Mouse (Mus musculus) megakaryocyte, adult 5-6 weeks (primary cell): Measurements from ENCODE around the gene Dnajb2. TPM values are rescaled to one million over a fixed set of nuclear protein-coding genes. Genes with fewer than 3 reads are reported as not detected.

Experiments used
- ATAC-seq: 2 replicates; pipeline ENCODE4 v1.8.0; 2016; ENCODE audit warnings: mild to moderate bottlenecking, inconsistent platforms; ENCODE audit not compliant: poor library complexity, severe bottlenecking
- total RNA-seq, 2 experiments: library from RNA; stranded (forward) in 1 of 2; stranded (reverse) in 1 of 2; fragments of 153-499, 151-499 nt in 1 of 2; fragments of 221-1000, 200-1000 nt in 1 of 2; gene quantifications; 2 replicates each; pipeline versions ENCODE4 v1.2.3 to v1.2.4; 2015 to 2017

Dnajb2 gene
- total RNA-seq, 2 experiments from 2014 or later, result 1.9 to 5.9 TPM

- ATAC-seq, result no peak
Observed at GRCm38 (mm10) chr1:75290582-75290981, 54.4 kb downstream of the Dnajb2 start.

- ATAC-seq, result no peak
Observed at GRCm38 (mm10) chr1:75291321-75291720, 55.1 kb downstream of the Dnajb2 start.

GRCm38 (mm10) chr1:75292476-75293330 is 56.5 kb downstream of the Dnajb2 start:
- ATAC-seq, result no peak

GRCm38 (mm10) chr1:75293331-75293701 is 57.1 kb downstream of the Dnajb2 start:
- ATAC-seq, result no peak

GRCm38 (mm10) chr1:75294294-75294693 is 58.1 kb downstream of the Dnajb2 start:
- no peak for ATAC-seq

Other genes starting within 250 kb of the Dnajb2 start
- gene Nhej1, start 111.2 kb upstream of the Dnajb2 start, total RNA-seq (2015), result 6.5 and 11.0 TPM in 2 replicates
- 8.2 and 9.9 TPM in 2 replicates for gene Nhej1, start 111.2 kb upstream of the Dnajb2 start, total RNA-seq (2017)
- gene Slc23a3, start 102.5 kb upstream of the Dnajb2 start, total RNA-seq (2015), result 0.31 TPM in 1 of 2 replicates, not detected in the other
- gene Slc23a3, start 102.5 kb upstream of the Dnajb2 start, total RNA-seq (2017), result not detected in 2 replicates
- gene Cnppd1, start 93.7 kb upstream of the Dnajb2 start, total RNA-seq (2015), result 31.1 and 32.0 TPM in 2 replicates
- gene Cnppd1, start 93.7 kb upstream of the Dnajb2 start, total RNA-seq (2017), result 50.6 and 74.5 TPM in 2 replicates
- 34.9 and 37.0 TPM in 2 replicates for gene Retreg2, start 93.6 kb upstream of the Dnajb2 start, total RNA-seq (2015)
- gene Retreg2, start 93.6 kb upstream of the Dnajb2 start, total RNA-seq (2017), result 34.8 and 35.9 TPM in 2 replicates
- 36.3 and 39.0 TPM in 2 replicates for gene Zfand2b, start 67.8 kb upstream of the Dnajb2 start, total RNA-seq (2015)
- 44.0 and 47.4 TPM in 2 replicates for gene Zfand2b, start 67.8 kb upstream of the Dnajb2 start, total RNA-seq (2017)
- 2.5 and 4.0 TPM in 2 replicates for gene Abcb6, start 56.0 kb upstream of the Dnajb2 start, total RNA-seq (2015)
- 3.6 and 5.3 TPM in 2 replicates for gene Abcb6, start 56.0 kb upstream of the Dnajb2 start, total RNA-seq (2017)
- 6.2 and 7.6 TPM in 2 replicates for gene Ankzf1, start 44.3 kb upstream of the Dnajb2 start, total RNA-seq (2015)
- gene Ankzf1, start 44.3 kb upstream of the Dnajb2 start, total RNA-seq (2017), result 24.5 and 24.6 TPM in 2 replicates
- 26.7 and 34.8 TPM in 2 replicates for gene Atg9a, start 44.2 kb upstream of the Dnajb2 start, total RNA-seq (2015)
- 12.8 and 21.3 TPM in 2 replicates for gene Atg9a, start 44.2 kb upstream of the Dnajb2 start, total RNA-seq (2017)
- 7.5 and 8.2 TPM in 2 replicates for gene Glb1l, start 25.6 kb upstream of the Dnajb2 start, total RNA-seq (2015)
- 6.7 and 12.2 TPM in 2 replicates for gene Glb1l, start 25.6 kb upstream of the Dnajb2 start, total RNA-seq (2017)
- gene Stk16, start 25.6 kb upstream of the Dnajb2 start, total RNA-seq (2015), result 99.9 and 101 TPM in 2 replicates
- gene Stk16, start 25.6 kb upstream of the Dnajb2 start, total RNA-seq (2017), result 71.1 and 84.6 TPM in 2 replicates
- 373 and 391 TPM in 2 replicates for gene Tuba4a, start 16.5 kb upstream of the Dnajb2 start, total RNA-seq (2015)
- gene Tuba4a, start 16.5 kb upstream of the Dnajb2 start, total RNA-seq (2017), result 160 and 168 TPM in 2 replicates
- gene A630095N17Rik, start 4.3 kb upstream of the Dnajb2 start, total RNA-seq (2015), result not detected in 2 replicates
- gene A630095N17Rik, start 4.3 kb upstream of the Dnajb2 start, total RNA-seq (2017), result not detected in 2 replicates
- not detected in 2 replicates for gene Ptprn, start 28.1 kb downstream of the Dnajb2 start, total RNA-seq (2015)
- gene Ptprn, start 28.1 kb downstream of the Dnajb2 start, total RNA-seq (2017), result not detected in 2 replicates
- not detected in 2 replicates for gene Resp18, start 42.0 kb downstream of the Dnajb2 start, total RNA-seq (2015)
- not detected in 2 replicates for gene Resp18, start 42.0 kb downstream of the Dnajb2 start, total RNA-seq (2017)
- gene Dnpep, start 81.6 kb downstream of the Dnajb2 start, total RNA-seq (2015), result 26.2 and 32.0 TPM in 2 replicates
- 31.1 and 35.9 TPM in 2 replicates for gene Dnpep, start 81.6 kb downstream of the Dnajb2 start, total RNA-seq (2017)
- not detected in 2 replicates for gene Des, start 123.9 kb downstream of the Dnajb2 start, total RNA-seq (2015)
- gene Des, start 123.9 kb downstream of the Dnajb2 start, total RNA-seq (2017), result not detected in 2 replicates
- gene Speg, start 138.9 kb downstream of the Dnajb2 start, total RNA-seq (2015), result not detected in 2 replicates
- gene Speg, start 138.9 kb downstream of the Dnajb2 start, total RNA-seq (2017), result 0.11 TPM in 1 of 2 replicates, not detected in the other
- gene Gmppa, start 199.5 kb downstream of the Dnajb2 start, total RNA-seq (2015), result 71.8 and 79.4 TPM in 2 replicates
- gene Gmppa, start 199.5 kb downstream of the Dnajb2 start, total RNA-seq (2017), result 56.5 and 58.9 TPM in 2 replicates
- gene Asic4, start 214.0 kb downstream of the Dnajb2 start, total RNA-seq (2015), result not detected in 2 replicates
- gene Asic4, start 214.0 kb downstream of the Dnajb2 start, total RNA-seq (2017), result not detected in 2 replicates
- 0.50 and 0.69 TPM in 2 replicates for gene Chpf, start 242.9 kb downstream of the Dnajb2 start, total RNA-seq (2015)
- 0.37 and 0.41 TPM in 2 replicates for gene Chpf, start 242.9 kb downstream of the Dnajb2 start, total RNA-seq (2017)
- 0.11 TPM in 1 of 2 replicates, not detected in the other for gene Tmem198, start 243.1 kb downstream of the Dnajb2 start, total RNA-seq (2015)
- 0.15 TPM in 1 of 2 replicates, not detected in the other for gene Tmem198, start 243.1 kb downstream of the Dnajb2 start, total RNA-seq (2017)